Mouse (Mus musculus) embryonic fibroblast, embryonic 13.5 days (primary cell): Measurements from ENCODE around the gene B430306N03Rik.

ENCODE experiments used
- CTCF ChIP-seq: IDR thresholded peaks from 2 replicates; pipeline ENCODE4 v1.5.1; 2011; ENCODE audit warnings: mild to moderate bottlenecking, control low read depth, low read length, moderate library complexity, borderline replicate concordance; ENCODE audit not compliant: insufficient read depth
- POLR2A ChIP-seq: IDR thresholded peaks from 2 replicates; pipeline ENCODE4 v1.6.1; 2011; ENCODE audit warnings: low read depth, mild to moderate bottlenecking, control low read depth, low read length, moderate library complexity

DNA sequence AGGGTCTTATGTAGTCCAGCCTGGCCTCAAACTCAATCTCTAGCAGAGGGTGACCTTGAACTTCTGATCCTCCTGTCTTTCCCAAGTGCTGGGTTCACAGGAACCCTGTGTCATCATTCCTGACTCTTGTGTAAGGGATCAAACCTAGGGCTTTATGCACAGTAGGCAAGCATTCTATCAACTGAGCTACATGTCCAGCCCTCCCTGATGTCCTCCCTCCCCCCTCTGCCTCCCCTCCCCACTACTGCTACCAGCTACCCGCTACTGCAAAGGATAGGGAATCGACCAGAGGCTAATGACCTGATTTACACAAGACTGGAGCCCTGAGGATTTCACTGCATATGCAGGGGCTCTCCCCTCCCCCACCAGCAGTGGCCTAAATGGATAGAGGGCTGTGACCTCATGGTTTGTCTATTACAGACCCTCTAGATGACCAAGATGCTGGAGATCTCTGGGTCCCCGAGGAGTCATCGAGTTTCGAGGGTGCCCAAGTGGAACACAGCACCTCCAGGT lies 34.8 kb downstream of the B430306N03Rik start:
- TF ChIP-seq POLR2A (no peak), CTCF (no peak)
